Mouse (Mus musculus): ENCODE results near the gene Vmp1.

The Vmp1 gene

DNA sequence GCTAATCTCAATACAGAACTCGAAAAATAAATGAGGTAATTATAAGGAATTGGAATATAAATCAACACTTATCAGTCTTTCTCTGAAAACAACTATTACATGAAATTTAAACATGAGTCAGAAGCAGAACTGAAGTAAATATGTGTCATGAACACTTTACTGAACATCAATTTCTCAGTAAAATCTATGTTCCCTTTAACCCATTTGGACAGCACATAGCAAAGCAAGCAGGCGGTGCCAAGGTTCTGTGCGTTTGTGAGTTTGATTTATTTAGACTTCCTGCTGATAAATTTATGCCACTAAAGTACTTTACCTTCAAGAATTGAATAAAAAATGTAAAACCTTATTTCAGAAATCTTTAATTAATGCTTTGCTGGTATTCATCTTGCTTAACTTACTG is 54.2 kb downstream of the Vmp1 start:
- no peak for DNase-seq

DNA sequence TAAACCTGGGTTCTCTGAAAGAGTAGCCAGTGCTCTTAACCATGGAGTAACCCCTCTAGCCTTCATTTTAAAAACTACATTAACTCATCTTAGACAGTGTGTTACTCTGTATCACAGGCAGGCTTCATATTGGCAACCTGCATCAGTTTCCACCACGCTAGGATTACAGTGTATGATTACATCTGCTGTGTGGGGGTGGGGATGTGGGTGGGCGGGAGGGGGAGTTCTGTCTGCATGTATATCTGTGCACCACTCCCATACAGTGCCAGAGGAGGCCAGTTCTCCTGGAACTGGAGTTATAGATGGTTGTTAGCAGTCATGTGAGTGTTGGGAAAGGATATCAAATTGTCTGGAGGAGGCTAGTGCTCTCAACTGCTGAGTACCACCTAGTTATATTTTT is 55.2 kb downstream of the Vmp1 start:
- no peak for DNase-seq

GRCm38 (mm10) chr11:86627649-86628048 is 56.0 kb downstream of the Vmp1 start:
- no peak for DNase-seq

DNA sequence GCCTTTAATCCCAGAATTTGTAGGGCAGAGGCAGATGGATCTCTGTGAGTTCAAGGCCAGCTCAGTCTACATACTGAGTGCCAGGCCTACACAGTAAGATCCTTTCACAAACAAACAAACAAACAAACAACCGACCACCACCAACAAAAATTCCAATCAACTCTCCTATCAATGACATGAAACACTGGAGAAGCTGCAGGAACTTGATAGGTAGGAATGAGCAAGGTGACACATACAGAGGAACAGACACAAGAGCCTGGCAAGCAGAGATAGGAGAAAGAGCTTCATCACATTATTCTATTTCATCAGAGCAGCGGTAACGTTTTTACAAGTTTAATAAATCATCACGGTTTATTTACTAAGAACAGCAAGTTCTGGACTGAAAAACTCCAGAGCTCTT is 56.9 kb downstream of the Vmp1 start:
- no peak for DNase-seq

DNA sequence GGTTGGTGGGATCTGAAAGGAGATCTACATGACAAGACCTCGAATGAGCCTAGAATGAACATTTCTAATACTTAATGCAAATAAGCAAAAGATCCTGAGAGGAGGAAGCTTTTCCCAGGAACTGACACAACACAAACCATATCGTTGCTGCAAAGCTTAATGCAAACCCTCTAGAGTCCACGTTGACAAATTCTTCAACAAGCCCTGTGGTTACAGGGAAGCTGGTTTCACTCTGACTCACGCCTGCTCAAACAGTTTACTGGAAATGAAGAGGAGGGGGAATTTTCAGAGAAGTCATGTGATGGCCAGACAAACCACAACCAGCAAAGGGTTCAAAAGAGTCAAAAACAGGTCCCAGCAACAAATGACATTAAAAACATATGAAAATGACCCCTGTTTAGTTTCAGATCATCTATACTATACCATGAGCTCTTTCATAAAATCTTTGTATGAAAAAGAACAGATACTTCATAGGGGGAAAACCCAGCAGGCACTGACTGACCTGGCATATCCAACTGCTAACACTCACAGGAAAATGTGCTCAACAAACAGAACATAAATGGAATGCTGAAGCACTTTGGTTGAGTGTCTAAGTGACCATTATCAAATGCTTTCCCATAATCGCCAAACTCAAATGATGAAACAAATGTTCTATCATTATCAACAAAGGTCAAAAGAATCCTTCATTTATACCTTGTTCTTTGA is 59.2 kb downstream of the Vmp1 start:
- DNase-seq, result no peak

DNA sequence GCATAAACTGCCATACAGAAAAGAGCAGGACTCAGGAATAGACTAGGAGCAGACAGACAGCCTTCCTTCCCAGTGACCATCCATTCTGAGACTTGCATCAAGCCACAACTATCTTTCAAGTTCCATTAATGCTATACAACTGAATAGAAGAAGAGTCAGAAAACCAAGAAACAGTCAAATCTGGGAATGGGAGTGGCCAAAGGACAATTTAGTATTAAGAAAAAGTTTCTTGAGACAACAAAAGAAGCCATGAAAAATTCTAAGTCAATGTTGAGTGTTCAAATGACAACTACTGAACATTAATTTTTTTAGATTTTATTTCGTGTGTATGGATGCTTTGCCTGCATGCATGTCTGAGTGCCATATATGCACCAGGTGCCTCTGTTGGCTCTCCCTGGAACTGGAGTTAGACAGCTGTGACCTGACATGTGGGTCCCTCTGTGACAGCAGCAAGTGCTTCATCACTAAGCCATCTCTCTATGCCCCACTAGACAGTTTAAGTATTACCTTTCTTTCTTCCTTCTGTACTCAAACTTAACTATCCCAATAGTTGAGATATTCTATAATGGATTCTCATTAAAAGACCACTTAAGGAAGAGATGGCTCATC is 60.1 kb downstream of the Vmp1 start:
- DNase-seq, result no peak

- no peak for DNase-seq
These were observed 61.3 kb downstream of the Vmp1 start for GRCm38 (mm10) chr11:86622191-86622912.

DNA sequence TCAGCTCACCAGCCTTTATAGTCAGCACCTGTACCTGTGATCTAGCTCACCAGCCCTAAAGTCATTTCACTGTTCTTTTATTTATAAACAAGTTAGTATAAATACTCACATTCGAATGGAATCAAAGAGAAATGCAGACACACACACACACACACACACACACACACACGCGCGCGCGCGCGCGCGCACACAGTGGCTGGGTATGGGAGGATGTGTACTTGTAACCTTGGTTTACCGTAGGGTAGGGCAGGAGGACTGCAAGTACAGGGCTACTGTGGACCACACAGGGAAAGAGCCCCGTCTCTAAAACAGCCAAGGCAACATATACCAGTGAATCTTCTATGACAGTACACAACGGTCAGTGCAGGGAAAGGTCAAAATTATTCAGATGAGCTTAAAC is 62.5 kb downstream of the Vmp1 start:
- peak in 1 of 2 experiments; percentile 8 for DNase-seq

GRCm38 (mm10) chr11:86618548-86619335 is 64.9 kb downstream of the Vmp1 start:
- no peak for DNase-seq

GRCm38 (mm10) chr11:86614607-86615006 is 69.0 kb downstream of the Vmp1 start:
- no peak for DNase-seq

DNA sequence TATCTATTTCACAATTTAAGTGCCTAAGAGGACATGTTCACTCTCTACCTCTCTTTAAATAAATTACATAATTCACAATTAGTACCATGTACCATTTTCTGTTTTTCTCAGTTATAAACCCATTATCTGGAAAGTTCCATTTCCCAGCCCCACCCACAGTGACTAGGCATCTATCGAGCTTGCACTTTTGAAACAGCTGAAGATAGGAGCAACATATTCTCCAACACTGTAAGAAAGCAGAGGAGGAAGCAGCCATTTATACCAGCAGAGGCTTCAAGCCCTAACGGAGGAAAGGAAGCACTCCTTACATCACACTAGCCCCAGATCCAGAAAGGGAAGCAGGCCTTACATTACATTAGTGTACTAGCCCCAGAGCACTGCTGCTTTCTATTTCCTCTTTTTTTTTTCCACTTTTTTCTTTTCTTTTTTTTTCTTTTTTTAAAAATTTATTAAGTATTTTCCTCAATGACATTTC is 69.5 kb downstream of the Vmp1 start:
- DNase-seq, result no peak

DNA sequence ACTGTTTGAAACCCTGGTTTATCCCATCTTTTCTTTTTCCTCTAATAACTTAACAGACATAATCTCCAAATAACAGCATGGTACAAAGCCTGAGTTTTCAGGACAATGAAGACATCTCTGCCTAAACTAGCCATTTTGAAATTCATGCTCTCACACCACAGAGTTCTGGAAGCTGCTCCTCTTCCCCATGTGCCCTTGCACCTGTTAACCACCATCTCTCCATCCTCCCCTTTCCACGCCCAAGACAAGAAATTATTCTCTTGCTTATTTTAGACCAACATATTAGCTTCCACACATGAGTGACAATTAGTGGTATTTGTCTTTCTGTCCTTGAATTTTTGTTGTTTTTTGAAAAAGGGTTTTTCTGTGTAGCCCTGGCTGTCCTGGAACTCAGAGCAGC is 71.6 kb downstream of the Vmp1 start:
- DNase-seq, result no peak

DNA sequence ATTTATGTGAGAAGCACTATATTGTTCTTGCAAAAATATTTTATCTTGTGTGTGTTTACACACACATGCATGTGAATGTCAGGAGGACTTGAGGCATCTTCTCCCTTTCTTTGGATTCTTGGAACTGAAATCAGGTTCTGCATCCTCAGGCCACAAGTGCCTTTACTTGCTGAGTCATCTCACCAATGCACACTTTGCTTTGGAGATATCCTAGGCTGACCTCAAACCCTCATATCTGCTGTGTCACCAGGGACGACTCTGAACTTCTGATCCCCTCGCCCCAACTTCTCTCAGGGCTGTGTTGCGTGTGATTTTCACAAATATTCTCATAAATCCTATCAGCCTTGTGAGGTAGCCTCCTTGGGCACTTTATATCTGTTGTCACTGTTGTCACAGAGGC is 73.4 kb downstream of the Vmp1 start:
- no peak for DNase-seq

- no peak for DNase-seq
These were observed 75.8 kb downstream of the Vmp1 start for GRCm38 (mm10) chr11:86607808-86608350.

GRCm38 (mm10) chr11:86606621-86607339 is 76.9 kb downstream of the Vmp1 start:
- DNase-seq, result no peak

DNA sequence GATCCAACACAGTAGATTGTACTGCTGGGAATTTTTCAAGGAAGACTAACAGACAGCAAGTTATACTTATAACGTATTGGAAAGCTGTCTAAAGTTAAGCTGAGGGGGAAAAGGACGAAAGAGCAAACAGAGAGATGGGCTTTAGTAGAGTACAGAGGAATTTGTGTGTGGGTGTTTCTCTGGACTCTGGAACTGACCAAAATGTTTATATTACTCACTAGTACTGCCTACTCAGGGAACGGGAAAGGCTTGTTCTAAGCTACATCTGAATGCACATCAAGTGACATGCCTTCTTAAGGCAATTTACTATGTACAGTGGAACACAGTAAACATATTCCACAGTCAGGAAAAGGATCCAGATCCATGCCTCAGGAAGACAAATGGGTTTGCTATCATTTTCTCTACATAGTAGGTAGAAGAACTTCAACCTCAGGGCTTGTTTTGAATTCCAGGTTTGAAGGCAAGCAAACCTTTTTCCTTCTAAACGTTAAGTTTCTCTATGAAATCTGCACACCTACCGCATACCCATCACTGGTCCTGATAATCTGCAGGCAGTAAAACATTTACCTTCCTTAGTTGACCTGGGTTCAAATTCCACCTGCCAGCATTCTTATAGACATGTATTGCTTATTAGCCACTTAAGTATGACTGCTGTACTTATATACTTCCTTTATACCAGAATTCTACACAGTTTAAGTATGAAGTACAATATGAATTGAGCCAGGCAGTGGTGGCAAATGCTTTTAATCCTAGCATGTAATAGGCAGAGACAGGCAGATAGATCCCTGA is 78.7 kb downstream of the Vmp1 start:
- no peak for DNase-seq

- no peak for DNase-seq
These were observed 79.3 kb downstream of the Vmp1 start for GRCm38 (mm10) chr11:86604289-86604688.

DNA sequence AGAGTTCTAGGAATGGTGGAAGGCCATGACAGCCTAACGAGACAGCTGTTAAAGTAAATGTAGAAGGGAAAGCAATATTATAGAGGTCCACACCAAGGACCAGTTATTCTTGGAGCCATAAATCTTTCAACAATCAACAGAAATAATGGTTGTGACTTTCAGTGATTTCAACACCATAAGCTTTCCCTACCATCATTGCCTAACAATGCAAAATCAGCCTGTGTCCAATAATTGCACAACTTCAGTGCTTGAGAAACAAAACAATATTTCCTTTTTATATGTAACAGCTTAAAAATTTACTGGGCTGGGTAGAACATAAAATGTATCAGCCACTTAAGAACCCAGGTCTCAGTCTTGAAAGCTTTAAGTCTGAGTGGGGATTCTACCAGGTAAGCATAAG is 79.9 kb downstream of the Vmp1 start:
- no peak for DNase-seq

DNA sequence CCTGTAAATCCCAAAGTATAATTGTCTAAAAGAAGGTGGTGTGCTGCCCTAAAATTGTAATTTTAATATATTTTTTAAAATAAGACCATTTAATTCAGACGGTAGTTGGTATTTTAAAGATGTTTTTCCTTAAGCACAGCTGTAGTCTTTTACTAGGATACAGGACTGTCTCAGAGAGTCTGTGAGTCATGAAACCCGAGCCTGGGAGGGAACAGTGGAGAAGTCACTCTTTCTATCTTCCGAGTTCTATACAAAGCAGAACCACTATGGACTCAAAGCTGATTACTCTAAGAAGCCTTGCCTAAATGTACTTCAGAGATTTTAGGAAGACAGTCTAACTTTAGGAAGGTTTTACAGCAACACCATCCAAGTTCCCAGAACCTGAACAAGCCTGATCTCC is 81.5 kb downstream of the Vmp1 start:
- no peak for DNase-seq

GRCm38 (mm10) chr11:86600209-86600557 is 83.5 kb downstream of the Vmp1 start:
- DNase-seq, result no peak
